In the genomic region with DNA sequence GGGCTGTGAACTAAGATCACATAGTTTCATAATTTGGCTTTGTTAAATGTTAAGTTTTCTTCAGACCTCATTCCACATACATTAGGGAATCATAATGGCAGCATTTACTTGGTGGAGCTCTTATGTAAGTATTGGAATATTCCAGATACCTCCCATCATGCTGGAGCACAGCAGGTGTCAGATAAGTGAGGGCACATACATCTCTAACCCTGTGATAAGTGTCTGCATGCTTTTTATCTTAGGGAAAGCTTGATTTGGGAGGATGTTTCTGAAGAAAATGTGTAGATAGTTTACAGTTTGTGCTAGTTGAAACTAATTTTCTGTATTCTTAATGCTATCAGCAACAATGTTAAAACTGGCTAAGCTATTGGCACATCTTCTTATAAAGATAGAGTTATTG, we compare ENCODE assay signal across 12 mouse cellular contexts.
"Had no signal": no experiment of that assay in that cellular context is flagged by ENCODE, and none has a peak within 500 bp of the region (broad histone marks: within the 10 kb centered on the region; RNA-seq: fewer than 3 reads in every experiment).

No protein-coding gene starts in this region.

- H3K36me3 ChIP-seq: midbrain, embryonic 15.5 days; neural tube, embryonic 13.5 days; stomach, embryonic 15.5 days had no signal

- H3K27ac ChIP-seq: layer of hippocampus, adult 2 months; limb, embryonic 12.5 days; midbrain, embryonic 15.5 days; neural tube, embryonic 13.5 days; stomach, embryonic 15.5 days had no signal

- H3K9me3 ChIP-seq: limb, embryonic 12.5 days; midbrain, embryonic 15.5 days; neural tube, embryonic 13.5 days; stomach, embryonic 15.5 days had no signal

- ATAC-seq: midbrain, embryonic 15.5 days had no signal

- H3K9ac ChIP-seq: limb, embryonic 12.5 days; midbrain, embryonic 15.5 days; neural tube, embryonic 13.5 days; stomach, embryonic 15.5 days had no signal

- H3K27me3 ChIP-seq: limb, embryonic 12.5 days; midbrain, embryonic 15.5 days; neural tube, embryonic 13.5 days; stomach, embryonic 15.5 days had no signal

- H3K4me3 ChIP-seq: layer of hippocampus, adult 2 months; limb, embryonic 12.5 days; midbrain, embryonic 15.5 days; neural tube, embryonic 13.5 days; stomach, embryonic 15.5 days had no signal

- H3K4me2 ChIP-seq: limb, embryonic 12.5 days; midbrain, embryonic 11.5 days; midbrain, embryonic 15.5 days; neural tube, embryonic 13.5 days; stomach, embryonic 15.5 days had no signal

- DNase-seq: kidney, adult 11 months; kidney, postnatal 10 days; kidney, postnatal 4 days; retina, postnatal 1 day; thymus, adult 2 months; thymus, postnatal 25 days had no signal

- H3K4me1 ChIP-seq: stomach, embryonic 15.5 days had no signal
